Mouse (Mus musculus): Measurements from ENCODE around the gene Prdm5. TPM values are rescaled to one million over a fixed set of nuclear protein-coding genes. Genes with fewer than 3 reads are reported as not detected.

The Prdm5 gene
- total RNA-seq, 2 experiments from 2014 or later, result 22.2 to 26.6 TPM

DNA sequence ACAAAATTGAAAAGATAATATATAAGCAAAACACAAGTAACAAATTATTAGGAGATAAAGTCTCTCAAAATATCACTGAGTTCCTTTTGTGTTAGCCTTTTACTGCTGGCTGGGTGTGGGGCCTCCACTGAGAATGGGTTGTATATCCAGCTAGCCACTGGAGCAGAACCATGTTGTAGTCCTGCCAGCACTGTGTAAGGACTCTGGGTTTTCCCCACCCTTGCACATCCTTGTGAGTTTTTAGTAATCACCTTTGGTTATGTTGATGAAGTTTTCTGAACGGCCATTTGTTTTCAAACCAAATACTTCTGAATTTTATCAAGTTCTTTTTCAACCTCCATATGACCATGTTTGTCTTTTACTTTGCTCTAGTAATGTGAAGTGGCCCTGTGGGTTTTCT is 151.7 kb downstream of the Prdm5 start:
- no peak for DNase-seq (ENCODE audit: low spot score in 2 of 2)

DNA sequence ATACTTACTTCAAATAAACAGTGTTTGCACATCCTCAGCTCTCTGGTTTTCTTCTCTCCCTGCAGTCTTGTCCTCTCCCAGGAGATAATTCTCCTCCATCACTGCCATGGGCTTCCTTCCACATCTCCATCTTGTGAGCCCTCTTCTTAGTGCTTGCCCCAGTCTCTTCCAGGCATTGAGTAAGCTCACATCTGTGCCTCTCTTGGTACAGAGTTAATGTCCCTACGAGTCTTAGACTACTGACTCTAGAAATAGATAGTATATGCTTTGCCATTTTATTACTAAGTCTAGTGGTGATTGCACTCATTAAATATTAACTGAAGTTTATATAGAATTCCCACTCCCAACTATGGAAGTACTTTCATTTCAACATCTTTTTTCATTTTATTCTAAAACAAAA is 154.0 kb downstream of the Prdm5 start:
- DNase-seq (ENCODE audit: low spot score in 2 of 2), result no peak

DNA sequence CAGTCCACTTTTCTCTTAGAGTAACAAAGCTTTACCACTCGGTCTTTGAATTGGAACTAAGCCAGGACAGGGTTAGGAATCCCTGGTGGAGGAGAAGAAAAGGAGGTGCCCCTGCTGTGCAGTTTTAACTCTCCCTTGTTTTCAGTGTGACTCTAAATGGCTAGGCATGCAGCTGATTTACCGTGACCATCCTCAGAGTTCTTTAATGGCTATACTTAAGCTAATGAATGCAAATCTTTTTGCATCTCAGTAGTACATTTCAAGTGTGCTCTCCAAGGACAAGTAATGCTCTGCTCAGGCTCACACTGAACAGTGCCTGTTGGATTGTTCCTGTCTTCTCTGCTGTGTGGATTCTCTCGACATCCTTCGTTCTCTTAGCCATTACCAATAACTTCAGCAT is 154.4 kb downstream of the Prdm5 start:
- DNase-seq (ENCODE audit: low spot score in 2 of 2), result no peak

DNA sequence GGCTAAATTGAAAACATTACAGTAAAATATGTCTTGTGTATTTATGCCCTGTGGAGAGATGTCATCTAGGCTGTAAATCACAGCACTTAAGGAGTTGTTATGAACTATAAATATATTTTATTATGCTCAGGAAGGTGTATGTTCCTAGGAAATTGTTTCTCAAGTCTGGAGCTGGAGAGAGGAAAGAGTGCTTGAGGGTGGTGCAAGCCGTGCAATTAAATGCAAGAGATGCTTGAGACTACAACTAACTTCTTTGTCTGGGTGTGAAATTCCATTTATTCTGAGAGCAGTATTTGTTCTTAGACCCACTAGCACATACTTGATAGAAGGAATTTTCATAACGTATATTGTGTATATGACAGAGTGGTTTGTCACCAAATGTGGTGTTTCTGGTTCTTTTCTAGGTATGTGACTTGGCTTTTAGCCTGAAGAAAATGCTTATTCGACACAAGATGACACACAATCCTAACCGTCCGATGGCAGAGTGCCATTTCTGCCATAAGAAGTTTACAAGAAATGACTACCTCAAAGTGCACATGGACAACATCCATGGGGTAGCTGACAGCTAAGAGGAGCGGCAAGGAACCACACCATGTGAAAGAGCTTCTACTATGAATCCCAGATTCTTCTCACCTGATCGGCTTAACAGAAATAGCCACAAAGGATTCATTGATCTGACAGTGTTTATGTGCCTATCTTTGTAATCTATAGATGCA is 156.9 kb downstream of the Prdm5 start:
- DNase-seq (ENCODE audit: low spot score in 2 of 2), result no peak

DNA sequence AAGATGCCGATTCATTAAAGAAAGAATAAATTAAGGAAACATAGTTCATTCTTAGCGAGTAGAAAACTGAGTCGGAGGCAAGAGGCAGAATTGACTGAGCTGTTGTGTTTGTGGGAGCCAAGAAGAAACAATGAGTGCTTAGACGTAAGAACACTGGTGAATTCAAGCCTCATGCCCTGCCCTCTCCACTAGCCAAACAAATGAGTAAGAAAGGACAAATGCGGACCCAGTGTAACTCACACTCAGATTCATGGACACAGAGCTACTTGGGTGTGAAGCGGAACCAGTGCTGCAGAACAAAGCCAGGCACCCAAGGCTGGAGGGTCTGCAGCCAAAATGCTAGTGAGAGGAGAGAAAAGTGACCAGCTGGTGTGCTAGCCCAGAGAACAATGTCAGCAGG is 171.7 kb downstream of the Prdm5 start:
- no peak for DNase-seq (ENCODE audit: low spot score in 2 of 2)

DNA sequence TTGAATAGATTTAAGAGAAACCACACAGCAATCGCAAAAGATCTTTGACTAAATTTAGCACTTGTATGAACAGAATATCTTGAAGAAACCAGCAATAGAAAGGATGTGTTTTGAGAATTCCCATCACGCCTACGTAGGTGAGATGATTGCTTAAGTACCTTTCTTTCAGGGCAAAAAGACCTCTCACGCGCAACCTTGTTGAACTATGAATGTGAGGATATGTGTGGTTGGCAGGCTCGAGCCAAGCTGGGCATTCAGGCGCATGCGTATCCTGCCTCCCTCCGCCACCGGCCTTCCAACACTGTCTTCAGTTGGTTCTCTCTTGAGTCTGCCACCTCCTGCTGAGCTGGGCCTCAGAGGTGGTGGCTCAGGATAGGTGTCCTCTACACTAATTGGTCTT is 173.5 kb downstream of the Prdm5 start, which contains the start of gene 4930544G11Rik:
TSS of gene 4930544G11Rik (plus strand) at position 301 of the 400 bp plus-strand sequence.
- DNase-seq (ENCODE audit: low spot score in 2 of 2), result no peak

DNA sequence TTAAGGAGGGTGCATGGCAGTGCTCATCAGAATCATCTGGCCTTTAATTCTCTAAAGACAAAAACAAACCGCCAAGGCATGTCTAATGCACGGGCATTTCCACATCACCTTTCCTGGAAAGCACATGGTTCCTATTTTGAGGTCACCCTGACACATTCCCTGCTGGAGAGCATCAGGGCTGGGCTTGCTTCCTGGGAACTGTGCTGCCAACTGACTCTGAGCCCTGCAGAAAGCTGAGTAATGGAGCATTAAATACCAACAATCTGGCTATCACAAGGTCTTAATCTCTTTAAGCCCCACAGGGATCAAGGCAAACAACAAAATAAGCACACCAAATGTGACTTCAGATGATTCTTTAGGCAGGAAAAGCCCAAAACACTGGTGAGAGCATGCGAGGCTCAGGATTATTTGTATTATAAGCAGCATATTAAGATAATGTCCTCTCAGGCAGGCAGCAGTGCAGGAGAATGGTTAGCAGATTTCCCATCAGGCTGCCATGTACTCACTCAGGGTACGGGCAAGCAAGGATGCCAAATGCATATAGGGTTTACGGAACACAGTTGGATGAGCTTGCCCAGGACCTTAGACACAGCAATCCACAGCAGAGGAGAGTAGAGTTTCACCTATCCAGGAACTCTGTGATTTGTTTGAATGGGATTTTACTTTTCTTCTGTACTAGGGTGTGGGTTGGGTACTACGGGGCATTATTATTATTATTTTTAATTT is 190.8 kb downstream of the Prdm5 start:
- no peak for DNase-seq (ENCODE audit: low spot score in 2 of 2)

DNA sequence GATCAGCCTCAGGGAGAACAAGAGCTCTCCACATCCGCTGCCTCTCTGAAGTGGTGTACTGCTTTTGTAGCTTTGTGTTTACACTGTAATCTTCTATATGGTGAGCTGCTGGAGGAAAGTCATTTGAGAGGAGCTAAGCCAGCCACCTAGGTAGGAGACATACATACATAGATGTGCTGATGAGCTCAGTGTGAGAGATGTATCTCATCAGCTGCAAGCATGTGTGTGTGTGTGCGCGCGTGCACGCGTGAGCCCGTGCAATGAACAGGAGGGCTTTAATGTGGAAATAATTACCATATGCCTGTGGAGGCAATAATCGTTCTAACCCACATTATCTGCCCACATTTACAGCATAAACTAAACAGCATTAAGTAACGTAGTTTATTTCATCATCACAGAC is 191.6 kb downstream of the Prdm5 start:
- no peak for DNase-seq (ENCODE audit: low spot score in 2 of 2)

Other genes with a start within 250 kb of the Prdm5 start
- gene Ndnf, start 107.4 kb upstream of the Prdm5 start, total RNA-seq (2021), result 10 to 100 TPM; 10.5 to 13.4 TPM
- gene 4930544G11Rik, start 173.6 kb downstream of the Prdm5 start, total RNA-seq (2021), result not detected